Mouse (Mus musculus): ENCODE data around the gene Tcp10c. TPM values are rescaled to one million over a fixed set of nuclear protein-coding genes. Genes with fewer than 3 reads are reported as not detected.
"Not testable (repeated sequence)": the region's sequence is repeated elsewhere in the genome, so short reads cannot be mapped to it uniquely, and the experiment has no call there.

Tcp10c gene
- polyA plus RNA-seq, 1 experiment from 2014 or later = not detected

DNA sequence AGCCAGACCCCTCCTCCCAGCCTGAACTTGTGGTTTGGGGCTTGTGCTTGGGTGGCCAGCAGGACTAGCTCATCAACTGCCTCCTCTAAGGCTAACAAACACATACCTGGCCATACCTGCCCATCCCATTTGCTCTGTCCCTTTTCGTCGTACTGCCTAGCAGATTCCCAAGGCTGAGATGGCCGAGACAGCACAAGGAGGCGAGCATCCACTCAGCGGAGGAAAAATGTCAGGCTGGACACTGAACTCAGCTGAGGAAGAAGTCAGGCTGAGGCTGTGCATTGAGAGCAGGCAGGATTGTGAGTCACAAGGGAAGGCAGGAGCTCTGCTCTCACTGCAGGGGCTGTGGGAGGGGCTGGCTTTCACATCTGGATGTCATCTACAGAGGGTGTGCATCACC, 68.3 kb downstream of the Tcp10c start:
- H3K9ac ChIP-seq (ENCODE audit: low read length); H3K9me3 ChIP-seq (ENCODE audit: control insufficient read depth, low read length); ATAC-seq (ENCODE audit: insufficient number of reproducible peaks, insufficient read depth, low FRiP score, low read depth); H3K36me3 ChIP-seq (ENCODE audit: control insufficient read depth, insufficient read depth, low read length); H3K27ac ChIP-seq (replicated peaks in 1 of 2; ENCODE audit: control insufficient read depth in 1 of 2, insufficient read depth in 1 of 2, low read depth in 2 of 2, low read length in 2 of 2); H3K4me1 ChIP-seq (ENCODE audit: control insufficient read depth in 2 of 2, insufficient read depth in 2 of 2, low read length in 2 of 2); H3K4me3 ChIP-seq (ENCODE audit: control insufficient read depth in 1 of 2, insufficient read depth in 1 of 2, low read depth in 1 of 2, low read length in 2 of 2); H3K4me2 ChIP-seq (ENCODE audit: low read length); H3K27me3 ChIP-seq (ENCODE audit: control insufficient read depth, insufficient read depth, low read length): not testable (repeated sequence)
- 83% methylated on average over 5 of the region's 5 CpGs for WGBS

GRCm38 (mm10) chr17:13423373-13424024, 69.1 kb downstream of the Tcp10c start:
- not testable (repeated sequence) for H3K27ac ChIP-seq (replicated peaks in 1 of 2; ENCODE audit: control insufficient read depth in 1 of 2, insufficient read depth in 1 of 2, low read depth in 2 of 2, low read length in 2 of 2); H3K9me3 ChIP-seq (ENCODE audit: control insufficient read depth, low read length); H3K4me3 ChIP-seq (ENCODE audit: control insufficient read depth in 1 of 2, insufficient read depth in 1 of 2, low read depth in 1 of 2, low read length in 2 of 2); H3K36me3 ChIP-seq (ENCODE audit: control insufficient read depth, insufficient read depth, low read length); H3K4me1 ChIP-seq (ENCODE audit: control insufficient read depth in 2 of 2, insufficient read depth in 2 of 2, low read length in 2 of 2); H3K27me3 ChIP-seq (ENCODE audit: control insufficient read depth, insufficient read depth, low read length); H3K9ac ChIP-seq (ENCODE audit: low read length); H3K4me2 ChIP-seq (ENCODE audit: low read length)
- WGBS = 63% methylated on average over 8 of the region's 8 CpGs
- ATAC-seq (ENCODE audit: insufficient number of reproducible peaks, insufficient read depth, low FRiP score, low read depth) = peak; percentile 28; the same call in 1 of the 2 replicates

GRCm38 (mm10) chr17:13424321-13424720, 69.9 kb downstream of the Tcp10c start:
- not testable (repeated sequence) for H3K4me1 ChIP-seq (ENCODE audit: control insufficient read depth in 2 of 2, insufficient read depth in 2 of 2, low read length in 2 of 2); H3K36me3 ChIP-seq (ENCODE audit: control insufficient read depth, insufficient read depth, low read length); H3K27me3 ChIP-seq (ENCODE audit: control insufficient read depth, insufficient read depth, low read length); H3K4me3 ChIP-seq (ENCODE audit: control insufficient read depth in 1 of 2, insufficient read depth in 1 of 2, low read depth in 1 of 2, low read length in 2 of 2); H3K4me2 ChIP-seq (ENCODE audit: low read length); H3K27ac ChIP-seq (replicated peaks in 1 of 2; ENCODE audit: control insufficient read depth in 1 of 2, insufficient read depth in 1 of 2, low read depth in 2 of 2, low read length in 2 of 2); H3K9me3 ChIP-seq (ENCODE audit: control insufficient read depth, low read length); H3K9ac ChIP-seq (ENCODE audit: low read length)
- ATAC-seq (ENCODE audit: insufficient number of reproducible peaks, insufficient read depth, low FRiP score, low read depth) = peak; percentile 25; the same call in 1 of the 2 replicates
- WGBS = 82% methylated on average over 6 of the region's 6 CpGs

DNA sequence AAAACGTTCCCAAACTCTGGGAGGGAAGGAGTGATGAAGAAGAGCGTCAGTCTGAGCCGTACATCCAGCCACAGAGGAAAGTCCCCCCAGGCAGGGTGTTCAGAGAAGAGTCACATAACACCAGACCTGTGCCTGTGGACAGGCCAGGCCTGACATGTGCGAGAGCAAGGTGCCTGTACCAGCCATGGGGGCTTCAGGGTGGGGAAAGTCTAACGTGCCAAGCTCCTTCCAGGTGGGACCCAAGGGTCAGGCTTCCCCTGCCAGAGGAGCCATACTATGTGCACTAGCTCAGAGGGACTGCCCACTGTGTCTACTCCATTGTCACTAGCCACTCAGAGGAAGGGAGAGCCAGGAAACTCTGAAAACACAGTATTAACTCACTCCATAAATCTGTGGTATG, 71.3 kb downstream of the Tcp10c start:
- not testable (repeated sequence) for H3K4me2 ChIP-seq (ENCODE audit: low read length); H3K36me3 ChIP-seq (ENCODE audit: control insufficient read depth, insufficient read depth, low read length); H3K4me1 ChIP-seq (ENCODE audit: control insufficient read depth in 2 of 2, insufficient read depth in 2 of 2, low read length in 2 of 2); H3K9me3 ChIP-seq (ENCODE audit: control insufficient read depth, low read length); H3K4me3 ChIP-seq (ENCODE audit: control insufficient read depth in 1 of 2, insufficient read depth in 1 of 2, low read depth in 1 of 2, low read length in 2 of 2); H3K27me3 ChIP-seq (ENCODE audit: control insufficient read depth, insufficient read depth, low read length); H3K27ac ChIP-seq (replicated peaks in 1 of 2; ENCODE audit: control insufficient read depth in 1 of 2, insufficient read depth in 1 of 2, low read depth in 2 of 2, low read length in 2 of 2); H3K9ac ChIP-seq (ENCODE audit: low read length)
- 0 out of 2 replicates have a peak, but pooled peaks have one; percentile 7 for ATAC-seq (ENCODE audit: insufficient number of reproducible peaks, insufficient read depth, low FRiP score, low read depth)
- WGBS = 63% methylated on average over 2 of the region's 5 CpGs

DNA sequence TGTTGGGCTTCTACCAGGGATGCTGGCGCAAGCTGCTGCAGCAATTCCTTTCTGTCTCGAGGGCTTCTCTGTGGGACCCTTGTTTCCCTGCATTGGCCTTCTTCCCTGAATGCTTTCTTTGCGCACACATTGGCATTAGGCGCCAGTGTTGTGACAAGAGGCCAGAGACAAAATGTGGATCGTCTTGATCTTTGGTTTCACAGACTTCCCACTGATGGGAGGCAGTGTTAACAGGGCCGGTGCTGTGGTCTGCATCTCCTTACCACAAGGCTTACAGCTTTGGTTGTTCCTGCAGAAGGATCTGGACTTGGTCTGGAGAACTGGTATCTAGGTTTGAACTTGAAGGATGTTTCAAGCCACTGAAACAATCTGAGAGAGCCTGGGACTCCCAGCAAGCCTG, 72.1 kb downstream of the Tcp10c start:
- not testable (repeated sequence) for H3K27me3 ChIP-seq (ENCODE audit: control insufficient read depth, insufficient read depth, low read length); H3K36me3 ChIP-seq (ENCODE audit: control insufficient read depth, insufficient read depth, low read length); ATAC-seq (ENCODE audit: insufficient number of reproducible peaks, insufficient read depth, low FRiP score, low read depth); H3K4me1 ChIP-seq (ENCODE audit: control insufficient read depth in 2 of 2, insufficient read depth in 2 of 2, low read length in 2 of 2); H3K4me3 ChIP-seq (ENCODE audit: control insufficient read depth in 1 of 2, insufficient read depth in 1 of 2, low read depth in 1 of 2, low read length in 2 of 2); H3K9ac ChIP-seq (ENCODE audit: low read length); H3K4me2 ChIP-seq (ENCODE audit: low read length); H3K9me3 ChIP-seq (ENCODE audit: control insufficient read depth, low read length); H3K27ac ChIP-seq (replicated peaks in 1 of 2; ENCODE audit: control insufficient read depth in 1 of 2, insufficient read depth in 1 of 2, low read depth in 2 of 2, low read length in 2 of 2)
- 85% methylated on average over 3 of the region's 6 CpGs for WGBS

Other genes starting within 250 kb of the Tcp10c start
- gene Unc93a, start 222.8 kb upstream of the Tcp10c start, polyA plus RNA-seq (2014; fragmentation: Nextera tagmentation; extraction: Ambion mirVana) = not detected in 2 replicates
- not detected in 2 replicates for gene Smok2a, start 133.4 kb upstream of the Tcp10c start, polyA plus RNA-seq (2014; fragmentation: Nextera tagmentation; extraction: Ambion mirVana)
- not detected in 2 replicates for gene Smok2b, start 124.3 kb upstream of the Tcp10c start, polyA plus RNA-seq (2014; fragmentation: Nextera tagmentation; extraction: Ambion mirVana)